Mouse (Mus musculus): ENCODE measurements around the gene Ybx2.

DNA sequence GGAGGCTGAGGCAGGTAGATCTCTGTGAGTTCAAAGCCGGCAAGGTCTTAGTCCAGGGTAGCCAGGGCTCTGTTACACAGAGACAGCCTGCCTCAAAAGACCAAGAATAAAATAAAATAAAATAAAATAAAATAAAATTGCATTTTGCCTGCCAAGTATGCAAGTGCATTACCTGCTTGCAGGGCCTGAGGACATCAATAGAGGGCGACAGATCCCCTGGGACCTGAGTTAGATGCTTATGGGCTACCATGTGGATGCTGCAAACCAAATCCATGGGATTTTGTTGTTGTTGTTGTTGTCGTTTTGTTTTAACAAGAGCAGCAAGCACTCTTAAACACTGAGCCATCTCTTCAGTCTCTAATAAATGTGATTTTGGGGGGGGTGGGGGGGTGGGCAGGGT lies 3.3 kb upstream of the Ybx2 start:
- TF ChIP-seq POLR2A (IDR thresholded peaks at IDR 0.05; ENCODE audit: borderline replicate concordance, control insufficient read depth, low read depth, low read length) (no peak), CTCF (IDR thresholded peaks at IDR 0.05; ENCODE audit: control insufficient read depth, insufficient read depth, low read length) (peak; percentile 47; the same call in 1 of the 2 replicates)
